8 mouse cellular contexts compared by ENCODE assay signal in the genomic region with DNA sequence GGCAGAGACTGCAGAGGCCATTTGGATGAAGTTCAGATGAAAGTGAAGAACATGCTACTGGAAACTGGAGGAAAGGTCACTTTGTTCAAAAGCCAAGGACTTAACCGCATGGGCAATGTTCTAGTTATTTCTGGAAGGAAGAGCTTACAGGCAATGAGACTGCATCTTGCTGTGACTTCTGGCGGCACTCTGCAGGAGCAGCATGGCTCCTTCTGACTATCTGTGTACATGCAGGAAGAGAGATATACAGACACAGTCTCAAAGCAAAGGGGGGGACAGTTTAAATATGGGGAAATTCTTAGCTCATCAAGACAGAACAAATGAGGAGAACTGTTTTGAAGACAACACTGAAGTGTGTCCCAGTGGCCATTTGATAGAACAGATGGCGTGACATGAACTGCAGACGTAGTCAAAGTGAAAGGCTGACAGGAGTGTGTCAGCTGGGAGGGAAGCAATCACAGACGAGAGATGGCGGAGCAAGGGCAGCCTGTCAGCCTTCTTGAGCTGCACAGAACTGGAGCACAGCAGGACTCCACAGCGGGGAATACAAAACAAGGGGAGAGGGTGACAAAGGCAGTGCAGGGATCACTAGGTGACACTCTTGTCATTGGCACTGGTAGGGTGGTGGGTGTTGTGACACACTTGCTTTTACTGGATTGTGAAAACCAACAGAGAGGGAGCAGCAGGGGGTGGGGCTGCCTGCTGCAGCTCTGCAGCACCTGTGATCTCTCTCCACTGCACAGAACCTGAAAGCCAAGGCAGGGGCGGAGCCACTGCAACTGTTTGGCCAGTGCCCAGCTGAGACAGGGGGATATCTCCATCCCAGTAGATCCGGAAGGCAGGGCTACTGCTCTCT.
DNase-seq lines count a peak whose midpoint lies in the region; ATAC-seq lines count a peak whose summit lies in the region.

No protein-coding gene starts in this region.

- H3K4me2 ChIP-seq in hindbrain, embryonic 16.5 days (ENCODE audit: low read length): peak overlapping the region; percentile 24; the same call in 1 of the 2 replicates
- no peak overlapping the region for H3K4me2 ChIP-seq in liver, embryonic 13.5 days

- no peaks in the 10 kb centered on the region for H3K9me3 ChIP-seq in hindbrain, embryonic 16.5 days (ENCODE audit: control insufficient read depth, low read length)
- no peaks in the 10 kb centered on the region for H3K9me3 ChIP-seq in liver, embryonic 13.5 days (replicated peaks)

- H3K27ac ChIP-seq in hindbrain, embryonic 16.5 days (ENCODE audit: low read depth, low read length): peak overlapping the region; percentile 80
- H3K27ac ChIP-seq in liver, embryonic 13.5 days: no peak overlapping the region

- DNase-seq in kidney, adult 11 months: peak; percentile 36
- DNase-seq in kidney, postnatal 10 days: no peak
- peak; percentile 18 for DNase-seq in adrenal gland, postnatal 25 days
- DNase-seq in gastrocnemius, adult 8-10 months (ENCODE audit: low spot score in 2 of 2): peak; percentile 6 to 16
- DNase-seq in liver, embryonic 13.5 days: peak; percentile 4
- peak; percentile 50 for DNase-seq in retina, embryonic 14.5 days (ENCODE audit: low spot score)
- DNase-seq in spleen, postnatal 4 days (ENCODE audit: low spot score in 2 of 2): no peak

- no peaks in the 10 kb centered on the region for H3K27me3 ChIP-seq in hindbrain, embryonic 16.5 days (replicated peaks; ENCODE audit: control insufficient read depth, insufficient read depth, low read length)
- no peaks in the 10 kb centered on the region for H3K27me3 ChIP-seq in liver, embryonic 13.5 days

- H3K36me3 ChIP-seq in hindbrain, embryonic 16.5 days (ENCODE audit: control insufficient read depth, insufficient read depth, low read length): no peaks in the 10 kb centered on the region
- 0 out of 2 replicates have a peak, but pooled peaks cover 3% of the 10 kb centered on the region for H3K36me3 ChIP-seq in liver, embryonic 13.5 days

- no peak overlapping the region for H3K4me3 ChIP-seq in hindbrain, embryonic 16.5 days (ENCODE audit: low read length)
- H3K4me3 ChIP-seq in liver, embryonic 13.5 days (replicated peaks): no peak overlapping the region

- peak; percentile 91 for ATAC-seq in hindbrain, embryonic 16.5 days
- ATAC-seq in liver, embryonic 13.5 days (ENCODE audit: low read depth): peak; percentile 51

- peaks cover 7% of the 10 kb centered on the region for H3K4me1 ChIP-seq in hindbrain, embryonic 16.5 days (ENCODE audit: control insufficient read depth, insufficient read depth, low read depth, low read length)
- no peaks in the 10 kb centered on the region for H3K4me1 ChIP-seq in liver, embryonic 13.5 days (replicated peaks)

- H3K9ac ChIP-seq in hindbrain, embryonic 16.5 days (ENCODE audit: low read depth, low read length): no peak overlapping the region
- H3K9ac ChIP-seq in liver, embryonic 13.5 days: no peak overlapping the region

- WGBS in hindbrain, embryonic 16.5 days: 32% methylated on average over 9 of the region's 9 CpGs
- WGBS in liver, embryonic 13.5 days (ENCODE audit: insufficient replicate concordance): 64% methylated on average over 9 of the region's 9 CpGs

Comparison
In these comparisons a context has a peak if more than half of its experiments do, and no peak if none do; other contexts are left out.
1. DNase-seq: peak in kidney, adult 11 months (single experiment), adrenal gland, postnatal 25 days (single experiment), gastrocnemius, adult 8-10 months (2 of 2), liver, embryonic 13.5 days (single experiment) and retina, embryonic 14.5 days (single experiment); none in kidney, postnatal 10 days (single experiment) and spleen, postnatal 4 days (0 of 2).